Comparison of ENCODE assay signal across 8 mouse cellular contexts in genomic region chr10:85927676-85928445, GRCm38 (mm10). TPM values are rescaled to one million over a fixed set of nuclear protein-coding genes. Genes with fewer than 3 reads are reported as not detected.
A peak's percentile ranks its signal among the peaks of the same experiment; 100 is the strongest.
DNase-seq lines count a peak whose midpoint lies in the region; ATAC-seq and TF ChIP-seq lines count a peak whose summit lies in the region.

Gene Ascl4 (plus strand): TSS chr10:85927681.

- no peak within 1 kb of the TSS; the same call in 1 of the 2 replicates for H3K9ac ChIP-seq in embryonic facial prominence, embryonic 15.5 days
- peak within 1 kb of the TSS; percentile 34 for H3K9ac ChIP-seq in intestine, embryonic 15.5 days
- no peak within 1 kb of the TSS for H3K9ac ChIP-seq in liver, embryonic 16.5 days (ENCODE audit: low read depth, low read length)

- TF ChIP-seq POLR2A in olfactory bulb, adult 2 months (IDR thresholded peaks at IDR 0.05; ENCODE audit: insufficient read depth, low read depth, low read length) = no peak

- H3K9me3 ChIP-seq in embryonic facial prominence, embryonic 15.5 days (replicated peaks) = no peaks in the 10 kb centered on the region
- no peaks in the 10 kb centered on the region for H3K9me3 ChIP-seq in intestine, embryonic 15.5 days
- H3K9me3 ChIP-seq in liver, embryonic 16.5 days (replicated peaks; ENCODE audit: control insufficient read depth, low read length) = no peaks in the 10 kb centered on the region

- peaks cover 15% of the 10 kb centered on the region for H3K27me3 ChIP-seq in Patski
- H3K27me3 ChIP-seq in embryonic facial prominence, embryonic 15.5 days = peaks cover 18% of the 10 kb centered on the region
- H3K27me3 ChIP-seq in intestine, embryonic 15.5 days (replicated peaks) = peaks cover 13% of the 10 kb centered on the region
- H3K27me3 ChIP-seq in liver, embryonic 16.5 days (ENCODE audit: control insufficient read depth, insufficient read depth, low read depth, low read length) = peaks cover 26% of the 10 kb centered on the region

- intact Hi-C loops in left cerebral cortex, adult 2 months (cut with DNase I) = loop anchor here (10.0 kb wide), 1 partner anchor 253 kb away; no protein-coding TSS in a partner anchor
- intact Hi-C loops in left cerebral cortex, postnatal 10 days (cut with DNase I) = no loop called here

- H3K4me2 ChIP-seq in embryonic facial prominence, embryonic 15.5 days (replicated peaks) = peak within 1 kb of the TSS; percentile 82
- peak within 1 kb of the TSS; percentile 95 for H3K4me2 ChIP-seq in intestine, embryonic 15.5 days (replicated peaks)
- peak within 1 kb of the TSS; percentile 78 for H3K4me2 ChIP-seq in liver, embryonic 16.5 days (ENCODE audit: low read depth, low read length)

- peak in 1 of 2 experiments; percentile 11 for DNase-seq in left cerebral cortex, adult 2 months (ENCODE audit: extremely low spot score in 1 of 2, low spot score in 2 of 2)
- no peak for DNase-seq in left cerebral cortex, postnatal 10 days (ENCODE audit: extremely low spot score in 1 of 2, low spot score in 2 of 2)
- peak; percentile 31 for DNase-seq in Patski (ENCODE audit: low read depth, low spot score)
- DNase-seq in testis, postnatal 14 days (ENCODE audit: low spot score) = no peak

- no peaks in the 10 kb centered on the region for H3K36me3 ChIP-seq in embryonic facial prominence, embryonic 15.5 days
- H3K36me3 ChIP-seq in intestine, embryonic 15.5 days = no peaks in the 10 kb centered on the region
- H3K36me3 ChIP-seq in liver, embryonic 16.5 days (ENCODE audit: control insufficient read depth, insufficient read depth) = no peaks in the 10 kb centered on the region

- H3K27ac ChIP-seq in left cerebral cortex, adult 2 months = no peak within 1 kb of the TSS
- peak within 1 kb of the TSS; percentile 35; the same call in 1 of the 2 replicates for H3K27ac ChIP-seq in embryonic facial prominence, embryonic 15.5 days (replicated peaks)
- no peak within 1 kb of the TSS for H3K27ac ChIP-seq in intestine, embryonic 15.5 days
- H3K27ac ChIP-seq in liver, embryonic 16.5 days (ENCODE audit: low read length) = no peak within 1 kb of the TSS
- no peak within 1 kb of the TSS for H3K27ac ChIP-seq in olfactory bulb, adult 2 months (ENCODE audit: insufficient read depth, low read depth, low read length)

- ATAC-seq in Patski = peak; percentile 65
- no peak for ATAC-seq in embryonic facial prominence, embryonic 15.5 days (ENCODE audit: insufficient number of reproducible peaks, low FRiP score, low TSS enrichment, low read depth)
- peak; percentile 9; the same call in 1 of the 2 replicates for ATAC-seq in intestine, embryonic 15.5 days
- ATAC-seq in liver, embryonic 16.5 days (ENCODE audit: low read depth) = no peak

- POLR2A ChIA-PET in Patski (lab: Charles Lee) = no interaction called here

- H3K4me3 ChIP-seq in left cerebral cortex, adult 2 months = peak within 1 kb of the TSS; percentile 59
- peak within 1 kb of the TSS; percentile 47 for H3K4me3 ChIP-seq in embryonic facial prominence, embryonic 15.5 days (replicated peaks)
- peak within 1 kb of the TSS; percentile 54 for H3K4me3 ChIP-seq in intestine, embryonic 15.5 days (replicated peaks)
- H3K4me3 ChIP-seq in liver, embryonic 16.5 days (ENCODE audit: low read depth, low read length) = peak within 1 kb of the TSS; percentile 53
- H3K4me3 ChIP-seq in olfactory bulb, adult 2 months (ENCODE audit: insufficient read depth, low read depth, low read length) = peak within 1 kb of the TSS; percentile 54

- H3K4me1 ChIP-seq in embryonic facial prominence, embryonic 15.5 days = peaks cover 12% of the 10 kb centered on the region
- peaks cover 11% of the 10 kb centered on the region; the same call in 1 of the 2 replicates for H3K4me1 ChIP-seq in intestine, embryonic 15.5 days (replicated peaks)
- H3K4me1 ChIP-seq in liver, embryonic 16.5 days (ENCODE audit: control insufficient read depth, low read depth, low read length) = no peaks in the 10 kb centered on the region; the same call in none of the 2 replicates
- H3K4me1 ChIP-seq in olfactory bulb, adult 2 months (ENCODE audit: control insufficient read depth, insufficient read depth, low read length) = peaks cover 10% of the 10 kb centered on the region; the same call in 1 of the 2 replicates

- peak; percentile 4 for TF ChIP-seq CTCF in left cerebral cortex, adult 2 months (IDR thresholded peaks at IDR 0.05)
- TF ChIP-seq CTCF in Patski (IDR thresholded peaks at IDR 0.05) = peak; percentile 22
- no peak for TF ChIP-seq CTCF in olfactory bulb, adult 2 months (IDR thresholded peaks at IDR 0.05; ENCODE audit: insufficient read depth, low read depth, low read length)

- 1% methylated on average over 23 of the region's 23 CpGs for WGBS in embryonic facial prominence, embryonic 15.5 days
- 2% methylated on average over 23 of the region's 23 CpGs for WGBS in intestine, embryonic 15.5 days
- 2% methylated on average over 23 of the region's 23 CpGs for WGBS in liver, embryonic 16.5 days (ENCODE audit: insufficient replicate concordance)
- WGBS in olfactory bulb, adult 2 months = under 1% methylated on average over 23 of the region's 23 CpGs

- in situ Hi-C loops in Patski (cut with MboI; ENCODE audit: low pct_unique_long_range_greater_than_20kb) = no loop called here

- CTCF ChIA-PET in Patski (lab: Charles Lee) = interaction anchor here (1.0 to 2.4 kb wide), 7 partner anchors 9 to 246 kb away, joined by 3 to 13 read pairs (median 3); partner anchors contain the start of genes Bpifc, Prdm4 and Rtcb

RNA-seq across cellular contexts. Expression of gene Ascl4, which starts in this region (rescaled TPM):
- total RNA-seq in left cerebral cortex, adult 2 months (2021) = under 1 TPM in 1 of 2 experiments, not detected in 1; 0.23 TPM
- under 1 TPM; 0.22 to 0.26 TPM for total RNA-seq in left cerebral cortex, postnatal 10 days (2021)
- polyA plus RNA-seq in Patski (2021) = 0.24 TPM
- 1.5 and 1.7 TPM in 2 replicates for polyA plus RNA-seq in embryonic facial prominence, embryonic 15.5 days (2015; fragmentation: Nextera tagmentation; extraction: Ambion mirVana)
- polyA plus RNA-seq in intestine, embryonic 15.5 days (2015; fragmentation: Nextera tagmentation; extraction: Ambion mirVana) = 0.15 TPM in 1 of 2 replicates, not detected in the other
- not detected in 2 replicates for polyA plus RNA-seq in liver, embryonic 16.5 days (2015; fragmentation: Nextera tagmentation; extraction: Ambion mirVana)
- not detected in 2 replicates for polyA plus RNA-seq in olfactory bulb, adult 2 months (2012; ENCODE audit: insufficient read depth, insufficient read length, low replicate concordance, missing spikeins)

Comparison
In these comparisons a context has a peak if more than half of its experiments do, and no peak if none do; other contexts are left out.
1. Peak in DNase-seq and ATAC-seq in Patski; RNA of the gene not detected or under 1 TPM.
2. Peak in ATAC-seq, H3K4me3 ChIP-seq, H3K9ac ChIP-seq and H3K4me2 ChIP-seq in intestine, embryonic 15.5 days; RNA of the gene not detected or under 1 TPM.